Mouse (Mus musculus): Measurements from ENCODE around the gene Rgs6. TPM values are rescaled to one million over a fixed set of nuclear protein-coding genes. Genes with fewer than 3 reads are reported as not detected.

Gene Rgs6
- total and polyA plus RNA-seq, 3 experiments, result 7.3 to 12.6 (median 10.2) TPM

GRCm38 (mm10) chr12:83211146-83211822 is 623.2 kb downstream of the Rgs6 start:
- Histone ChIP-seq H3K4me3 (no peak overlapping the region), H3K79me2 (replicated peaks; ENCODE audit: control insufficient read depth, insufficient read depth, low read length) (no peaks in the 10 kb centered on the region), H3K27me3 (ENCODE audit: control insufficient read depth, insufficient read depth, low read length) (no peaks in the 10 kb centered on the region), H3K27ac (no peak overlapping the region), H3K9ac (ENCODE audit: low read depth, low read length) (no peak overlapping the region), H3K4me1 (ENCODE audit: control insufficient read depth, insufficient read depth, low read length) (peaks cover 3% of the 10 kb centered on the region), H3K36me3 (ENCODE audit: control insufficient read depth, insufficient read depth, low read length) (no peaks in the 10 kb centered on the region)
- no peak for DNase-seq
- TF ChIP-seq EP300 (IDR thresholded peaks at IDR 0.05; ENCODE audit: insufficient read depth, low read depth, low read length) (no peak), CTCF (IDR thresholded peaks at IDR 0.05) (no peak), POLR2A (IDR thresholded peaks at IDR 0.05; ENCODE audit: insufficient read depth, low read depth, low read length) (no peak)
- intact Hi-C loops (cut with DNase I), result loop anchor here (5.0 kb wide), 1 partner anchor 291 kb away; no protein-coding TSS in a partner anchor
- WGBS, result 85% methylated on average over 7 of the region's 7 CpGs

Data from heart, adult 2 months (tissue).